Mouse (Mus musculus) gastrocnemius, adult 2 months (tissue): Measurements from ENCODE around the gene Trim11. TPM values are rescaled to one million over a fixed set of nuclear protein-coding genes. Genes with fewer than 3 reads are reported as not detected.

Experiments
- DNase-seq: peaks from one replicate; pipeline ENCODE4 v3.0.0; 2022
- H3K27ac ChIP-seq: fragments of 200-600 bp; 2 replicates; pipeline ENCODE4 v1.8.1; 2022; ENCODE audit warnings: mild to moderate bottlenecking
- H3K4me3 ChIP-seq: fragments of 200-600 bp; 2 replicates; pipeline ENCODE4 v1.8.1; 2022; ENCODE audit warnings: mild to moderate bottlenecking, moderate library complexity
- CTCF ChIP-seq: fragments of 200-600 bp; IDR thresholded peaks from 2 replicates; pipeline ENCODE4 v1.8.1; 2022; ENCODE audit warnings: antibody characterized with exemption, mild to moderate bottlenecking, moderate library complexity
- intact Hi-C: fragments of 180-260 bp; cut with DNase I; formaldehyde crosslinking; loops from one replicate; pipeline ENCODE4 v1.15.1; 2025
- microRNA-seq: library from miRNA; unstranded; fragments of <30 nt; microRNA quantifications from one replicate; pipeline ENCODE4 v1.2.0, GENCODE M21; 2021
- total RNA-seq, 2 experiments: library from RNA; stranded (reverse); gene quantifications; 2 replicates each; pipeline ENCODE4 v1.2.3; 2021

Gene Trim11
- total RNA-seq, 2 experiments from 2014 or later: 7.2 to 7.9 TPM

DNA sequence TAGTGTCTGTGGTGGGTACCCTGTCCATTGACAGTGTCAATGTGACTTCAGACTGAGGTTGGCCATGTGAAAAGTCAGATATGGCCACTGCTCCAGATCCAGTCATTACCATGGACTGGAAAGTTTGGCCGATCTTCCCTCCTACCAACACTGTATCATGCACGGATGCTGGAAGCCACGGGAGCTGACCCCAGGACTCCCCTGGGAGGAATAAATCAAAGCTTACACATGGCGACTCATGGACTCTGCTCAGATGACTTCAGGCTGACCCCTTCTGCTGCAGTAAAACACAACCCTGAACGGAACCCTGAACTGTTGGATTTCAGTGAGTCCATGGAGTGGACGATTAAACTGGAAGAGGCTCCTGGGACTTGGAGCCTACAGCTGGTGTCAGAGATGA, 48.5 kb downstream of the Trim11 start:
- Histone ChIP-seq H3K27ac (no peak overlapping the region), H3K4me3 (no peak overlapping the region)
- intact Hi-C loops: no loop called here
- TF ChIP-seq CTCF: no peak
- DNase-seq: no peak

DNA sequence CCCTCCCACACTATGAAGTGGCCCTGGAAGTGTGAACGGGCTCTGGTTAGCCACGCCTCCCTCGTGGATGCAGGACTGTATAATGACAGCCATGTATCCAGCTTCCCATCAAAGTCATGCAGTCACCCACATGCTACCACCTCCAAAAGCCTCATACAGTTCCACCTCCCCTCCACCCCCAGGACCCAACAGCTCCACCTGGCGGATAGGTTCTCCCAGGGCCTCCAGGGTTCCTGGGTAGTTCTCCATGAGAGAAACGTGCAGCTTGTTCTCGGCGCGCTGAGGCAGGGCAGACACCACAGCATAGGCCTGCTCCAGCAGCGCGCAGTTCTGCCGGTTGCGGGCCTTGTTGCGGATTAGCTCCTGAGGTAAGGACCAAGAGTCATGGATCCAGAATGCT, 51.1 kb downstream of the Trim11 start:
- no peak overlapping the region for H3K27ac ChIP-seq
- no peak for DNase-seq
- 0 out of 2 replicates have a peak, but pooled peaks have one; percentile 16 for TF ChIP-seq CTCF
- H3K4me3 ChIP-seq: no peak overlapping the region
- intact Hi-C loops: no loop called here

Small RNAs within 50 kb of the gene (microRNA-seq; reads per million reads assigned to microRNA genes)
- not detected for gene Gm44313

Other genes with a start within 250 kb of the Trim11 start
- gene Olfr317, start 238.9 kb upstream of the Trim11 start, total RNA-seq: not detected
- gene Olfr316, start 225.4 kb upstream of the Trim11 start, total RNA-seq: not detected
- gene Olfr315, start 204.9 kb upstream of the Trim11 start, total RNA-seq: not detected
- not detected for gene Olfr314, start 195.1 kb upstream of the Trim11 start, total RNA-seq
- gene Fam183b, start 176.1 kb upstream of the Trim11 start, total RNA-seq: not detected
- gene Olfr313, start 163.1 kb upstream of the Trim11 start, total RNA-seq: not detected
- gene Olfr312, start 148.9 kb upstream of the Trim11 start, total RNA-seq: not detected
- gene Olfr311, start 138.8 kb upstream of the Trim11 start, total RNA-seq: not detected
- 1 to 10 TPM in 1 of 2 experiments, under 1 TPM in 1; 0.89 to 1.1 TPM for gene Gm12258, start 130.9 kb upstream of the Trim11 start, total RNA-seq
- 1 to 10 TPM in 1 of 2 experiments, under 1 TPM in 1; 0.69 to 1.3 TPM for gene 2810021J22Rik, start 110.9 kb upstream of the Trim11 start, total RNA-seq
- gene Zfp39, start 73.9 kb upstream of the Trim11 start, total RNA-seq: 1 to 10 TPM; 3.1 to 3.3 TPM
- not detected for gene Btnl10, start 60.2 kb upstream of the Trim11 start, total RNA-seq
- 100 to 1,000 TPM in 1 of 2 experiments, 10 to 100 TPM in 1; 95.2 to 101 TPM for gene Rnf187, start 39.2 kb upstream of the Trim11 start, total RNA-seq
- gene Hist3h2ba, start 29.2 kb upstream of the Trim11 start, total RNA-seq: not detected
- 10 to 100 TPM; 10.5 to 11.3 TPM for gene Hist3h2a, start 23.4 kb upstream of the Trim11 start, total RNA-seq
- gene Trim17, start 23.4 kb upstream of the Trim11 start, total RNA-seq: under 1 TPM; 0.08 to 0.33 TPM
- 1,000 to 10,000 TPM; 1,792 to 1,942 TPM for gene Obscn, start 158.3 kb downstream of the Trim11 start, total RNA-seq
- 1 to 10 TPM; 6.7 to 9.3 TPM for gene Iba57, start 185.6 kb downstream of the Trim11 start, total RNA-seq
- gene Gjc2, start 205.1 kb downstream of the Trim11 start, total RNA-seq: under 1 TPM; 0.10 to 0.20 TPM
- gene Guk1, start 214.1 kb downstream of the Trim11 start, total RNA-seq: 10 to 100 TPM; 25.4 to 28.7 TPM
- 10 to 100 TPM; 49.7 to 71.0 TPM for gene Mrpl55, start 224.4 kb downstream of the Trim11 start, total RNA-seq
- gene 2310033P09Rik, start 230.2 kb downstream of the Trim11 start, total RNA-seq: 1 to 10 TPM; 2.6 to 3.0 TPM